Mouse (Mus musculus): Measurements from ENCODE around the gene Mindy4b-ps. TPM values are rescaled to one million over a fixed set of nuclear protein-coding genes. Genes with fewer than 3 reads are reported as not detected.
A peak's percentile ranks its signal among the peaks of the same experiment; 100 is the strongest.

The Mindy4b-ps gene
- polyA plus RNA-seq, 1 experiment from 2014 or later, result 0.10 TPM

DNA sequence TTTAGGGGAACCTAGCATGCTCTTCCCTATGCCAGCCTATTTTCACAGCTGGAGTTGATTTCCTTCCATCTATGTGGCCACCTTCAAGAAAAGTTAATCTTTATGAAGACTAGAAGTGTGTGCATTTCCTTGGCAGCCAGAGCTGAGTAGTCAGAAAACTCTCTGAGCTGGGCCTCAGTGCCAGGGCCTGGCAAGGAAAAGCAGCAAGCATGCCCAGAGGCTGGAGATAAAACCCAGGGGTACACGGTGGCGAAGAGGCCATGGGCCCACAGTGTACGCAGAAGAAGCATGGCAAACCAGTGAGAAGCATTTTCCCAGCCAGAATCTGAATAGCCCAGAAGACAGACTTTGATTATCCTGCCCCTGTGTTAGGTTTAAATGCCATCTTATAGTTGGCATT lies 7.9 kb downstream of the Mindy4b-ps start:
- no peak overlapping the region for H3K4me2 ChIP-seq
- no peaks in the 10 kb centered on the region for H3K9me3 ChIP-seq (replicated peaks)
- H3K27ac ChIP-seq, result no peak overlapping the region
- no peak overlapping the region for H3K9ac ChIP-seq
- H3K4me3 ChIP-seq, result no peak overlapping the region
- no peaks in the 10 kb centered on the region for H3K36me3 ChIP-seq (ENCODE audit: poor library complexity, severe bottlenecking)
- ATAC-seq, result no peak
- no peaks in the 10 kb centered on the region for H3K27me3 ChIP-seq
- WGBS, result 89% methylated on average over 3 of the region's 3 CpGs
- peaks cover 6% of the 10 kb centered on the region; the same call in 1 of the 2 replicates for H3K4me1 ChIP-seq

- H3K9ac ChIP-seq, result no peak overlapping the region
- H3K9me3 ChIP-seq (replicated peaks), result no peaks in the 10 kb centered on the region
- no peaks in the 10 kb centered on the region for H3K36me3 ChIP-seq (ENCODE audit: poor library complexity, severe bottlenecking)
- no peaks in the 10 kb centered on the region for H3K27me3 ChIP-seq
- no peak for ATAC-seq
- H3K4me3 ChIP-seq, result no peak overlapping the region
- no peak overlapping the region for H3K27ac ChIP-seq
- no peak overlapping the region for H3K4me2 ChIP-seq
- WGBS, result 69% methylated on average over 11 of the region's 11 CpGs
- peaks cover 9% of the 10 kb centered on the region; the same call in 1 of the 2 replicates for H3K4me1 ChIP-seq
These were observed 11.8 kb downstream of the Mindy4b-ps start for GRCm38 (mm10) chr3:58810353-58810752.

- 31% methylated on average over 12 of the region's 12 CpGs for WGBS
- Histone ChIP-seq H3K27ac (no peak overlapping the region), H3K9ac (no peak overlapping the region), H3K4me2 (no peak overlapping the region), H3K27me3 (no peaks in the 10 kb centered on the region), H3K4me3 (no peak overlapping the region), H3K36me3 (ENCODE audit: poor library complexity, severe bottlenecking) (no peaks in the 10 kb centered on the region), H3K9me3 (replicated peaks) (no peaks in the 10 kb centered on the region), H3K4me1 (peaks cover 9% of the 10 kb centered on the region; the same call in 1 of the 2 replicates)
- ATAC-seq, result peak; percentile 24; the same call in 1 of the 2 replicates
These were observed 12.8 kb downstream of the Mindy4b-ps start for GRCm38 (mm10) chr3:58809111-58809915.

DNA sequence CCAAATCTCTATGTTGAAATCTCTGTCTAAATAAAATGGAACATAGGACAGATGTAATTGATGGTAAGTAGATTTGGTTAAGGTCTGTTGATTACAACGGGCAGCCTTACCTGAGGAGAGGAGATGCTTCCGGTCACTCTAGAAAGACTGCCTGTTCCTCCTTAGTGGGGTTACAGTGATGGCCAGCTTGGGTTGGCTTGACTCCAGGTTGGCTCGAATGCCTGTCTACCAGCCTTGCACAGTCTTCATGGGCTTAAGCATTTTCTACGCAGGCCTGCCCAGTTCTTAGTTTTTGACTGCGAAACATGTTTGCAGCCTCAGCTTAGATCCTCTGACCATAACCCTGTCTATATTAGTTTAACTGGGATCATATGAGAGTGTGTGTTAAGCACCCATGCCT lies 13.5 kb downstream of the Mindy4b-ps start:
- Histone ChIP-seq H3K27ac (no peak overlapping the region), H3K36me3 (ENCODE audit: poor library complexity, severe bottlenecking) (no peaks in the 10 kb centered on the region), H3K27me3 (no peaks in the 10 kb centered on the region), H3K4me2 (no peak overlapping the region), H3K9ac (no peak overlapping the region), H3K9me3 (replicated peaks) (no peaks in the 10 kb centered on the region), H3K4me3 (no peak overlapping the region), H3K4me1 (peaks cover 9% of the 10 kb centered on the region; the same call in 1 of the 2 replicates)
- WGBS, result 95% methylated on average over 5 of the region's 5 CpGs
- ATAC-seq, result 0 out of 2 replicates have a peak, but pooled peaks have one; percentile 27

GRCm38 (mm10) chr3:58804745-58805144 lies 17.4 kb downstream of the Mindy4b-ps start:
- 89% methylated on average over 6 of the region's 6 CpGs for WGBS
- no peak for ATAC-seq
- no peaks in the 10 kb centered on the region for H3K27me3 ChIP-seq
- no peak overlapping the region for H3K4me3 ChIP-seq
- peaks cover 9% of the 10 kb centered on the region; the same call in 1 of the 2 replicates for H3K4me1 ChIP-seq
- no peaks in the 10 kb centered on the region for H3K36me3 ChIP-seq (ENCODE audit: poor library complexity, severe bottlenecking)
- H3K9ac ChIP-seq, result no peak overlapping the region
- no peaks in the 10 kb centered on the region for H3K9me3 ChIP-seq (replicated peaks)
- H3K4me2 ChIP-seq, result no peak overlapping the region
- no peak overlapping the region for H3K27ac ChIP-seq

DNA sequence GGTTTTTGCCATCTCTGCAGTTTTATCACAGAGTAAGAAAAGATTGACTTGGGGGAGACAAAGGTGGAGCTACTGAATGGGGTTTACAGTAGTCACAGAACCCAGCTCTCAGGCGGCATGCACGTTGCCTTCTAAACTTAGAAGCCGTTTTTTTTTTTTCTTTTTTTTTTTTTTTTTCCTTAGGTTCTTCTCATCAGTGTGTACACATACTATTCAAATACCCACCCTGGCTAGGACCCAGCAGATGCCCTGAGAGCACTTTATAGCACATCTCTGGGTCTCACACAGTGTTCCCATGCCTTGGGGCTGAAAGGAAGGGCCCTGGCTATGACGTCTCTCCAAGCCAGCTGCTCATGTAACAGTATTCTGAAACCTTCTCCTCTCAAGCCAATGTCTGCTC lies 23.4 kb downstream of the Mindy4b-ps start:
- H3K4me3 ChIP-seq, result no peak overlapping the region
- no peaks in the 10 kb centered on the region for H3K27me3 ChIP-seq
- no peak overlapping the region for H3K27ac ChIP-seq
- no peak overlapping the region for H3K4me2 ChIP-seq
- WGBS, result 82% methylated on average over 4 of the region's 4 CpGs
- no peaks in the 10 kb centered on the region for H3K4me1 ChIP-seq
- no peak overlapping the region for H3K9ac ChIP-seq
- no peak for ATAC-seq
- no peaks in the 10 kb centered on the region for H3K9me3 ChIP-seq (replicated peaks)
- H3K36me3 ChIP-seq (ENCODE audit: poor library complexity, severe bottlenecking), result no peaks in the 10 kb centered on the region

- no peak for ATAC-seq
- Histone ChIP-seq H3K4me1 (no peaks in the 10 kb centered on the region), H3K4me3 (no peak overlapping the region), H3K9me3 (replicated peaks) (no peaks in the 10 kb centered on the region), H3K36me3 (ENCODE audit: poor library complexity, severe bottlenecking) (no peaks in the 10 kb centered on the region), H3K4me2 (no peak overlapping the region), H3K9ac (no peak overlapping the region), H3K27me3 (no peaks in the 10 kb centered on the region), H3K27ac (no peak overlapping the region)
- WGBS, result 92% methylated on average over 8 of the region's 8 CpGs
These were observed 23.9 kb downstream of the Mindy4b-ps start for GRCm38 (mm10) chr3:58798245-58798644.

DNA sequence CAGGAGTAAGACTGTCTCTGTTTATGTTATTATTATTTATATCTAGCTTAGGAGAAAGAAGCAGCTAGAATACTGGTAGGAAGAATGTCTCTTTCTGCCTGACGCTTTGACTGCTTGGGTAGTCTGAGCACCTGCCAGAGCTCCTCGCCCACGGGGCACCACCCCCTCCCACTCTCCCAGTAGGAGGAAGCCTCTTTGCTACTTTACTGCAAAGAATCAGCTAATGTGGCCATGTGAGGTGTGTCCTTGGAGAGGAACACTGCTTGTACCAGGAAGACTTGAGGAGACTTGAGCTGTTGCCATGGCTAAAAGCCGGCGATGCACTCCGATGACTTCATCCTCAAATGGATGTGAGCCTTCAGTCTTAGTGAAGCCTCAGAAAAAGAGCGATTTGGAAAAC lies 32.6 kb downstream of the Mindy4b-ps start:
- no peaks in the 10 kb centered on the region for H3K36me3 ChIP-seq (ENCODE audit: poor library complexity, severe bottlenecking)
- H3K27ac ChIP-seq, result no peak overlapping the region
- no peaks in the 10 kb centered on the region for H3K9me3 ChIP-seq (replicated peaks)
- no peaks in the 10 kb centered on the region for H3K27me3 ChIP-seq
- no peak overlapping the region for H3K4me2 ChIP-seq
- WGBS, result 76% methylated on average over 7 of the region's 7 CpGs
- no peak overlapping the region for H3K9ac ChIP-seq
- H3K4me3 ChIP-seq, result no peak overlapping the region
- ATAC-seq, result no peak
- H3K4me1 ChIP-seq, result peaks cover 6% of the 10 kb centered on the region; the same call in 1 of the 2 replicates

DNA sequence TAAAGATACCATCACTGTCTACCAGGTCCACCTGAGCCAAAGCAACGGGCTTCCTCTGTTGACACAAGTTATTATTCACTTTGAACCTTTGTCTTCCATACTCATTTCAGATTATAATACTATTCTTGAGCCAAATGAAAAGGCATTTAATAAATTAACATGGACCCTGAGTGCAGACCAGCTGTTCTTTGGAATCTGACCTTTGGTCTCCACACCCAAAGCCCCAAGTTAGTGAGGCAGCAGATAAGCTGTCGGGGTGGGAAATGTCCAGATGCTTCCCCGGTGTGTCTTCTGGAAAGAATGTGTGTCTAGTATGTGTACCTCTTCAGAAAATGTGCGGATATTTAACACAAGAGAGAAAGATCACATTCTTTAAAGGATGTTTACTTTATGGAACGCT lies 33.1 kb downstream of the Mindy4b-ps start:
- no peak overlapping the region for H3K27ac ChIP-seq
- no peak overlapping the region for H3K4me3 ChIP-seq
- no peaks in the 10 kb centered on the region for H3K27me3 ChIP-seq
- no peaks in the 10 kb centered on the region for H3K9me3 ChIP-seq (replicated peaks)
- H3K4me2 ChIP-seq, result no peak overlapping the region
- no peak for ATAC-seq
- peaks cover 6% of the 10 kb centered on the region; the same call in 1 of the 2 replicates for H3K4me1 ChIP-seq
- no peak overlapping the region for H3K9ac ChIP-seq
- no peaks in the 10 kb centered on the region for H3K36me3 ChIP-seq (ENCODE audit: poor library complexity, severe bottlenecking)
- WGBS, result 79% methylated on average over 5 of the region's 5 CpGs

GRCm38 (mm10) chr3:58786470-58786869 lies 35.6 kb downstream of the Mindy4b-ps start:
- Histone ChIP-seq H3K4me1 (peaks cover 6% of the 10 kb centered on the region; the same call in 1 of the 2 replicates), H3K36me3 (ENCODE audit: poor library complexity, severe bottlenecking) (no peaks in the 10 kb centered on the region), H3K4me3 (no peak overlapping the region), H3K9me3 (replicated peaks) (no peaks in the 10 kb centered on the region), H3K27me3 (no peaks in the 10 kb centered on the region), H3K9ac (no peak overlapping the region), H3K27ac (no peak overlapping the region), H3K4me2 (no peak overlapping the region)
- ATAC-seq, result no peak
- 71% methylated on average over 4 of the region's 4 CpGs for WGBS

DNA sequence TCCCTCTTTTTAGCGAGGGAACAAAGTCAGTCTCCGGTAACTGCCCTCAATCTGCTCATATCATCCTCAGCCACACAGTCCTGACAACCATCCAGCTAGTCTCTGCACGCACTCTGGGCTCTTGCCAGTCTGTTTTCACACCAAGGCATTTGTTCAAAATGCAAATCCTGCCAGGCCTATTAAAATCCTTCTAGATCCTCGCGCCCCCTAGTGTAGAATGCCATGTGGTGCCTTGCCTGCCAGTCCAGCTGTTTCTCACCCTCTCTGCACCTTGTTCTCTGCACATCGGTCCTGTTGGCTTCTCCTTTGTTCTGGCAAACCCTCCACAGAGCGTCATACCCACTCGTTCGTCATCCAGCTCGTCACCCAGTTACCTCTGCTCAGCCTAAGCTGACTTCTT lies 36.2 kb downstream of the Mindy4b-ps start:
- Histone ChIP-seq H3K27me3 (no peaks in the 10 kb centered on the region), H3K4me1 (peaks cover 6% of the 10 kb centered on the region; the same call in 1 of the 2 replicates), H3K4me2 (no peak overlapping the region), H3K27ac (no peak overlapping the region), H3K4me3 (no peak overlapping the region), H3K9ac (no peak overlapping the region), H3K9me3 (replicated peaks) (no peaks in the 10 kb centered on the region), H3K36me3 (ENCODE audit: poor library complexity, severe bottlenecking) (no peaks in the 10 kb centered on the region)
- peak; percentile 79 for ATAC-seq
- 27% methylated on average over 10 of the region's 10 CpGs for WGBS

DNA sequence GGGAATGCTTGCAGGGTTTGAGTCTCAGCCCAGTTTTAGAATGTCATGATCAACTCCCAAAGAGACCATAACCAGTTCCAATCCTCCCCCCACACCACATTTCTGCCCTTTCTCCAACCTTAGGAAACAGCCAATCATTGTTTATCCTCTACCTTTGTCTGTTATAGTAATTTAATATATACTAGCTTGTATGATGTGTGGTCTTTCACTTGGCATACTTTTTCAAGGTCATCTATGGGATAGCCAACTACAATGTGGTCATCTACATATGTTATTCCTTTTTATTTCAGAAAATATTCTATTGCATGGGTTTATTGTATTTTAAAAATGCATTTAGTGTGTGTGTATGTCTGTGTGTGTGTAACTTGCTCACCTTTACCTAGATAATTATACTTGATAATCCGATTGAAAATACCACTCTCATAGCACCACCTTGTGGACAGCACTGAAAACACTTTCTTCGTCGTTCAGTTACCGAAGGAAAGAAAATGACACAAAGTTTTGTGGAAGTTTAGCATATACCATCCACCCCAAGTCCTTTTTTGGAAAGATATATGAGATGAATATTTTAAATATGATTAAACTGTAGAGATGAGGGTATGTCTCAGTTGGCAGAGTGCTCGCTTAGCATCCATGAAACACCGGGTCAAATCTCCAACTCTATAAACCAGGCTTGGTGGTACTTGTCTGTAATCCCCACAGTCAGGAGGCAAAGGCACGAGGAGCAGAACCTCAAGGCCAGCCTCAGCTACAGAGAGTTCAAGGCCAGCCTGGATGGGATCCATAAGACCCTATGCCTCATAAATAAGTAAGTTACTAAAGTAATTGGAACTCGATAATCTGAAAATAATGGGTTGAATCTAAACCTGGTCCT lies 37.7 kb downstream of the Mindy4b-ps start:
- WGBS, result 33% methylated on average over 8 of the region's 8 CpGs
- peaks cover 6% of the 10 kb centered on the region; the same call in 1 of the 2 replicates for H3K4me1 ChIP-seq
- H3K9ac ChIP-seq, result no peak overlapping the region
- no peak overlapping the region for H3K4me3 ChIP-seq
- no peaks in the 10 kb centered on the region for H3K27me3 ChIP-seq
- no peak overlapping the region for H3K27ac ChIP-seq
- no peaks in the 10 kb centered on the region for H3K9me3 ChIP-seq (replicated peaks)
- no peak for ATAC-seq
- H3K4me2 ChIP-seq, result no peak overlapping the region
- no peaks in the 10 kb centered on the region for H3K36me3 ChIP-seq (ENCODE audit: poor library complexity, severe bottlenecking)
